Mouse (Mus musculus) T-cell, adult 66 days (primary cell): ENCODE data around the gene Sbk1. TPM values are rescaled to one million over a fixed set of nuclear protein-coding genes. Genes with fewer than 3 reads are reported as not detected.

Source experiments
- total RNA-seq, 2 experiments: library from RNA; stranded (reverse); gene quantifications; 3 replicates in 1 of 2; 4 replicates in 1 of 2; pipeline ENCODE4 v1.2.4; 2023

Gene Sbk1
- total RNA-seq = 10 to 100 TPM; 43.6 to 57.3 TPM

DNA sequence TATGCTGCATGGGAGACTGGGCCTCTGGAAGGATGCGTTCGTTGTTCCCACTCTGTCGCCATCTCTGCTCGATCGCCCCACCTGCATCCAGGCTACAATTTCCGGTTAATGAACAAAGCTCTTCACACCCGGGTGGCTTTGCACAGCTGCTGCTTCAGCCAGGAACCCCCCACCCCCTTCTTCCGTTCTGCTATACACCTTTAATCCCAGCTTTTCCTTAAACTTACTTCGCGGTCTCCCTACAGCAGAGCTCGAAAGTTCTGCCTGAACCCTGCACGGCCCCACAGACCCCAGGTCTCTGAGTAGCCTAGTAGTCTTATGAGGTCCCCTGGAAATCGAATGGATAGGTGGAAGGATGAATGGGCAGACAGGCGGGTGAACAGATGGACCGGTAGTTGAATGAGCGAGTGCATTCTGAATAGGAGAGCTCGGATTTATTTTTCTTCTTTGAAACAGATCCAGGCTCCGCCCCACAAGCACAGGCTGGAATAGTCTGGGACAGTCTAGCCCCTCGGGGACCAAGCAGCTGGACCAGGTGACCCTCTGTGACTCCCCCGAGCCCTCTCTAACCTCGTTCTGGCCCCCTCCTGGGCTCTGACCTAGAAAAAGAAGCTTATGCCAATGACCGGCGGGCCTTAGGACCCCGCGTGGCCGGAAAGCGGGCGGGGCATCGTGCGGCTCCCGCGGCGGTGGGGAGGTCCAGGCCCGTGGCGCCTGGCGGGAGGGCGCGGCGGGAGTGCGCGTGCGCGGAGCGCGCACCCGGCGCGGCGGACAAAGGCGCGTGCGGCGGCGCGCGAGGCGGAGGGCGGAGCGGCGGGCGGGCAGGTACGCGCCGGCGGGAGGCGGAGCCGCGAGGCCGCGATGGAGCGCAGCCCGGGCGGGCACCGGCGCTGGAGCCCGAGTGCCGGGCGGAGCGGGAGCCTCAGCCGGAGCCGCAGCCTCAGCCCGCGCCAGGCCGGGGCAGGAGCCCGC is at the start of gene Sbk1:
Sbk1 (plus strand) TSS at position 908 of the 972 bp plus-strand sequence.

Other genes starting within 250 kb of the Sbk1 start
- under 1 TPM in 1 of 2 experiments, not detected in 1; 0.15 TPM for gene Gsg1l, start 190.2 kb upstream of the Sbk1 start, total RNA-seq
- 100 to 1,000 TPM; 189 to 204 TPM for gene Xpo6, start 72.1 kb upstream of the Sbk1 start, total RNA-seq
- 100 to 1,000 TPM; 682 to 692 TPM for gene Lat, start 97.0 kb downstream of the Sbk1 start, total RNA-seq
- 10 to 100 TPM; 80.6 to 97.7 TPM for gene Spns1, start 104.8 kb downstream of the Sbk1 start, total RNA-seq
- gene Nfatc2ip, start 124.1 kb downstream of the Sbk1 start, total RNA-seq = 10 to 100 TPM; 24.8 to 26.6 TPM
- 1 to 10 TPM; 1.0 to 5.2 TPM for gene Cd19, start 142.3 kb downstream of the Sbk1 start, total RNA-seq
- gene Rabep2, start 156.1 kb downstream of the Sbk1 start, total RNA-seq = 10 to 100 TPM; 44.7 to 45.1 TPM
- under 1 TPM; 0.55 to 0.89 TPM for gene Atp2a1, start 190.5 kb downstream of the Sbk1 start, total RNA-seq
- gene Sh2b1, start 202.8 kb downstream of the Sbk1 start, total RNA-seq = 10 to 100 TPM; 87.3 to 90.5 TPM
- gene Tufm, start 214.7 kb downstream of the Sbk1 start, total RNA-seq = 10 to 100 TPM; 50.0 to 55.9 TPM
- 100 to 1,000 TPM; 217 to 227 TPM for gene Atxn2l, start 230.8 kb downstream of the Sbk1 start, total RNA-seq